Mouse (Mus musculus): Measurements from ENCODE around the gene 6030445D17Rik.

6030445D17Rik gene

GRCm38 (mm10) chr4:136459210-136459609, 2.8 kb upstream of the 6030445D17Rik start:
- ATAC-seq (ENCODE audit: low TSS enrichment), result no peak

DNA sequence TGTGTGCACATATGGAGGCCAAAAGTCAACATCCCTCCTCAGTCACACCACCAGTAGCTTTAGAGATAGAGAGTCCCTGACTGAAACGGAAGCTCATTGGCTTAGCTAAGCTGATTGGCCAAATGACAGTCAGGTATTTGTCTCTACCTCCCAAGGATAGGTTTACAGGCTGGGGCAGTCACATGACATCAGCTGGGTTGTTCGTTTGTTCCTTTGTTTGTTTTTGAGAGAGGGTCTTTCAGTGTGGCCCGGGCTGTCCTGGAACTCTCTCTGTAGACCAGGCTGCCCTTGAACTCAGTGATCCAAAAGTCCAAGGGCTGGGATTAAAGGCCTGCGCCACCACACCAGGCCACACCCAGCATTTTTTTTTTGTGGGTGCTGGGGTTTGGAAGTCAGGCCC, 844 bp upstream of the 6030445D17Rik start:
- no peak for ATAC-seq (ENCODE audit: low TSS enrichment)

- peak; percentile 31; the same call in 1 of the 2 replicates for ATAC-seq (ENCODE audit: low TSS enrichment)
Measured at GRCm38 (mm10) chr4:136461761-136462085, 327 bp upstream of the 6030445D17Rik start.

GRCm38 (mm10) chr4:136462839-136463178, 759 bp downstream of the 6030445D17Rik start:
- peak; percentile 65 for ATAC-seq (ENCODE audit: low TSS enrichment)

DNA sequence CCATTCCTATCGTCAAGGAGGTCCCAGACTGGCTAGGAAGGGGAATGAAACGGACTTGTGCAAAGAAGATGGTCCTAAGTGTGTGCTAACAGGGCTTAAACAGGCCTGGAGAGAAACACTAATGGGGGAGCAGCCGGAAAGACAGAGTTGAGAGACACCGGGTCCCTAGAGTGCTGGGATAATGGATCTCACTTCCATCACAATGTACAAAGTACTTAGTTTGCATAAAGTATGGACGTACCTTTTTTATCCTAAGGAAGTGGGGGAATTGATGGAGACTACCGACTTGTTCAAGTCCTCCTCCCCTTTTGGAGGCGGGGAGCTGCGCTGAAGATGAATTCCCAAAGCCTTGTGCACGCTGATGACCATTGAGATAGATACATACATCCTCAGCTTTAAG, 1.4 kb downstream of the 6030445D17Rik start:
- no peak for ATAC-seq (ENCODE audit: low TSS enrichment)

GRCm38 (mm10) chr4:136466226-136466625, 4.2 kb downstream of the 6030445D17Rik start:
- ATAC-seq (ENCODE audit: low TSS enrichment), result no peak

DNA sequence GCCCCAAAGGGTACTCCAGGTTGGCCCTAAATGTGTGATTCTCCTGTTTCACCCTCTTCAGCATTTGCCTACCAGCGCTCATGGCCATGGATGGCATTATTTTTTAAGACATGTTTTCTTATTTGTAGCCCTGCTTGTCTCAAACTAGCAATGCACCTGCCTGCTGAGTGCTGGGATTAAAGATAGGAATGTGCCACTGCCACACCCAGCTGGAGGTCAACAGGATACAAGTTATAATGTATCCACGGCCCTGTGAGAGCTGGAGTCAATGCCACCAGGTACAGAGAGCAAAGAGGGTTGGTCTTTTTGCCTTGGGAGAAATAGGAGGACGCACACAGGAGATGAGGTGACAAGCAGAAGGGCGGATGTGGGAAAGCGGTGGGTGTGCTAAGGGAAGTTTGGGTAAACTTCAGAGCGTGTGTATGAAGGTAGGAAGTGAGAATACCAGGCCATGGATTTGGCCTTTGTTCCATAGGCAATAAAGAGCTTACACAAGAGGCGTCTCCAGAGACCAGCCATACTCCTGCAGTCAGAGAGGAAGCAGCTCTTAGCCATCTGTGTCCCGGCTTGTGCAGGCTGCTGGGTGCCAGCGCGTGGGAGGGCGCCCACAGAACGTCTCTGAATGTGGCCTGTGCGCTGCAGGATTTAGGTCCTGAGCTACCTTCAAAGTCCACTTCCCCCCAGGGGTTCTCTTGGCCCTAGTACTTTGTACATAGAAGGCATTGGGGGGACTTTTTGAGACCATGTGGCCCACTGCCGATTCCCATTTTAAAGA, 6.7 kb downstream of the 6030445D17Rik start:
- ATAC-seq (ENCODE audit: low TSS enrichment), result peak; percentile 79

DNA sequence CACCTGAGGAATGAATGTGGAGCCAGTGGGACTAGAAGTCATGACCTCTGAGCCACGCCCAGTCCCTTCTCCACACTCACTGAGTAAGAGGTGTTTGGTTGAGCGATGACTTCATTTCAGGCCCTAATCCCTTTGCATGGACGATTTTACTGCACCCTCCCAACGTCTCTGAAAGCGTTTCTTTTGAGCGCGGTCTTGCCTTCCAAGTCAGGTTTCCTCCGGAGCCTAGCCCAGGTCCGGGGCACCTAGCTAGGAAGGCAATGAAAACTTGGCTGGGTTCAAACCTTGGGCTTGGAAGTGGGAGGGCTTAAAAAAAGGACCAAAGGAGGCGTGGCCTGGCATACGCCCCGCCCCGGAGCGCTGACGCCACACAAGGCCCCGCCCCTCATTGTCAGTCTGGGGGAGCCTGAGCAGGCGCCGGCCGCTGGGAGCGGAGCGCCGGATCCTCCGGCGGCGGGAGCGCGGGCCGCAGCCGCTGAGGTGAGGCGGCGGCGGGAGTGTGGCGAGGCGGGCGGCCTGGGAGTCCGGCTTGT, 7.4 kb downstream of the 6030445D17Rik start, which contains the start of gene Luzp1:
TSS of gene Luzp1 (plus strand) at position 391 of the 533 bp plus-strand sequence.
- peak; percentile 82 for ATAC-seq (ENCODE audit: low TSS enrichment)

DNA sequence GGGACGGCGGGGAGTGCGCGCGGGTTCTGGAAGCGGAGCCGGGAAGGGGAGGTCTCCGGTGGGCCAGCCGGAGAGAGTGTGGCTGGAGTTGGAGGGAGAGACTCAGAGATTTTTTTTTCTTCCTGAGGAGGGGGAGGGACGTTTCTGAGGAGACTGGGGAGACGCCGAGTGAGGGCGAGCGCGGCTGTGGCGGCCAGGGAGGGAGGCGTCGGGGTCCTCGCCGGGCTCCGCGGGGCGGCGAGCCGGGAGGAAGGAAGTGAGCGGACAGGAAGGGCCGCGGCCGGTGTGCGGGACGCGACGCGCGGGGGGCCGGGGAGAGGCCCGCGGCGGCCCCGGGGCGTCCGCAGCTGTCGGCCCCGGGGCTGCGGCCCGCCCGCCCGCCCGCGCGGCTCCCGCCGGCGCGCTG, 7.9 kb downstream of the 6030445D17Rik start:
- ATAC-seq (ENCODE audit: low TSS enrichment), result peak; percentile 44

DNA sequence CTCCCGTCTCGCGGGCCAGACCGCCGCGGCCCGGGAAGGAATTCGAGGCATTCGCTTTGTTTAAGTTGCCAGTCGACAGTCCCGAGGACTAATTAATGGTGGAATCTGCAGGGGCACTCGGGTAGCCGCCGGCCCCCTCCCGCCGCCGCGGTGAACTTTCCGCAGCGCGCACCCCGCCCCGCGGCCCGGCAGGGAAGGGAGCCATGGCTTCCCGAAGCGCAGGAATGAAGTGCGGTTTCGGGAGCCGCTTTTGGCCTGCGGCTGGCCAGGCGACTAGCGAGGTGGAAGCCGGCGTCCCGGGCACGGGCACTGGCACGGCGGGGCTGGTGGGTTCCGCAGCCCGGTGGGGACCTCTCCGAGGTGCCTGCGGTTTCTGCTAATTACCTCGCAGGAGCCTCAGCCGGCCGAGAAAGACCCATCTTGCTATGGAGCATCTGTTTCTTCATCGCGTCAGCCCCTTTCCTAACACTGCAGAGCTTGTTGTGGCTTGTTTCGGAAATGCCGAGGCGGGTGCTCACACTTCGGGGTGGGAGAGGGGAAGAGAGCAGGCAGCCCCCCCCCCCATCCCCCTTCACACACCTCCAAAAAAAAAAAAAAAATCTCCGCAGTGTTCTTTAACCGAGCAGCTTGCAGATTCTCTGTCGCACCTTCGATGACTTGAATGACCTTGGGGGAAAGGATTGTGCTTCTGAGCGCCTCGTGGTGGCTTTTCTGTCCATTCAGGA, 8.5 kb downstream of the 6030445D17Rik start:
- ATAC-seq (ENCODE audit: low TSS enrichment), result no peak; the same call in 1 of the 2 replicates

DNA sequence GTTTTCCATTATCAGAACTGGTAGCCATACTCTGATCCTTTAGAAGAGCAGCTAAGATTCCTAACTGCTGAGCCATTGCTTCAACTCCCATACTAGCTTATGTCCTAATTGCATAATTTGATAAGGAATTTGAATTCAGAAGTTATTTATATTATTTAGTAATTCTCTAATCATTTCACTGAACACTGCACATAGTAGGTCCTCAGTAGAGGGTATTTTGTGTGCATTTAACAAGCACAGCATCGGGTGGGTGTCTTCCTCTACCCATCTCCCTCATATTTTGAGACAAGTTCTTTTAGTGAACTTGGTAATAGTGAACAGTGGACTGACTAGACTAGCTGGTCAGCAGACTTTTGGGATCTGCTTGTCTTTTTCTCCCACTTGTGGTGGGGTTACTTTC, 14.6 kb downstream of the 6030445D17Rik start:
- ATAC-seq (ENCODE audit: low TSS enrichment), result no peak

DNA sequence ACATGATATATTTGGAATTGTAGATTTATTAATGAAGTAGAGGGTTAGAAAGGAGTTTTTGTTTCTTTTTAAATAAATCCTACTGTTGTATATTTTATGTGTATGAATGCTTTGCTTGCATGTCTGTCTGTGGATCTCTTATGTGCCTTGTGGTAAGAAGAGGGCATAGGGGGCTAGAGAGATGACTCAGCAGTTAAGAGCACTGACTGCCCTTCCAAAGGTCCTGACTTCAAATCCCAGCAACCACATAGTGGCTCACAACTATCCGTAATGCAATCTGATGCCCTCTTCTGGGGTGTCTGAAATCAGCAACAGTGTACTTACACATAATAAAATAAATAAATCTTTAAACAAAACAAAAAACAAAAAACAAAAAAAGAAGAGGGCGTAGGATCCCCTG, 24.5 kb downstream of the 6030445D17Rik start:
- no peak for ATAC-seq (ENCODE audit: low TSS enrichment)

GRCm38 (mm10) chr4:136495993-136496392, 33.9 kb downstream of the 6030445D17Rik start:
- ATAC-seq (ENCODE audit: low TSS enrichment), result no peak

DNA sequence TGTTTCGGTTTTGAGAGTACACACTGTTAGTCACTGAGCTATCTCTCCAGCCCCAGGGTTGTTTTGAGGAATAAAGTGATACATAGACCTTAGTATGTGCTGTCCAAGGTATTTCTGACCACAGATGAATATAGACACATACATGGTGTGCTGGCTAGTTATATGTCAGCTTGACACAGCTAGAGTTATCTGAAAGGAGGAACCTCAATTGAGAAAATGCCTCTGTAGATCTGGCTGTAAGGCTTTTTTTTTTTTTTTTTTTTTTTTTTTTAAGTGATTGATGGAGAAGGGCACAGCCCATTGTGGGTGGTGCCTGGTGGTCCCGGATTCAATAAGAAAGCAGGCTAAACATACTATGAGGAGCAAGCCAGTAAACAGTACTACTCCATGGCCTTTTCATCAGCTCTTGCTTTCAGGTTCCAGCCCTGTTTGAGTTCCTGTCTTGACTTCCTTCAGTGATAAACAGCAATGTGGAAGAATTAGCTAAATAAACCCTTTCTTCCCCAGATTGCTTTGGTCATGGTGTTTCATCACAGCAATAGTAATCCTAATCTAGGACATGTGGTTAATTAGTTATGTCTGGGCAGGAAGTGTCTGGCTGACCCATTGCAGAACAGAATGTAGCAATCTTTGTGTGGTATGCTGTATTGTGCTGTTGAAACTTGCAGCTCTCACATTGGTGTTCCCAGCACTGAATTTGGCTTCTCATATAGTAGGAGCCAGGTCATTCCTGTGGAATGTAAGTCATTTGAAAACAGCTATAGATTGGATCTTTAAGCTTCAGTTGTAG, 43.6 kb downstream of the 6030445D17Rik start:
- no peak for ATAC-seq (ENCODE audit: low TSS enrichment)

GRCm38 (mm10) chr4:136509857-136510256, 47.8 kb downstream of the 6030445D17Rik start:
- ATAC-seq (ENCODE audit: low TSS enrichment), result no peak

GRCm38 (mm10) chr4:136511708-136512107, 49.7 kb downstream of the 6030445D17Rik start:
- ATAC-seq (ENCODE audit: low TSS enrichment), result no peak

GRCm38 (mm10) chr4:136512905-136513304, 50.9 kb downstream of the 6030445D17Rik start:
- ATAC-seq (ENCODE audit: low TSS enrichment), result no peak
